Mouse (Mus musculus): ENCODE results near the gene Hist1h3a.
"Not testable (repeated sequence)": the region's sequence is repeated elsewhere in the genome, so short reads cannot be mapped to it uniquely, and the experiment has no call there.

Gene Hist1h3a

DNA sequence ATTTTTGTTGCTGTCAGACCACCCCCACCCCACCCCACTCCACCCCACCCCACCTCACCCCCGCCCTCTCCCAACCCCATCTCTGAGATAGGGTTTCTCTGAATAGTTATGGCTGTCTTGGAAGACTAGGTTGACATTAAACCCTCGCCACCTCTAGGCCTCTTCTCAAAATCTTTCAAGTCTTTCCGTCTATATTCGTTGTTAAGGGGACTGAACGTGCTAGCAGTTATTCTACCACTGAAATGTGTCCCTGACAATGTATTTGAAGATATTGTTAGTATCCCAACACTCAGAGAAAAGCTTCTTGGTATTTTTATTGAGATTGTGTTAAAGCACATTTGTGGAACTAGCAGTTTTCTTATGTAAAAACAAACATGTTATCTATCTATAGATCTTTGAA lies 21.3 kb downstream of the Hist1h3a start:
- DNase-seq, result no peak

DNA sequence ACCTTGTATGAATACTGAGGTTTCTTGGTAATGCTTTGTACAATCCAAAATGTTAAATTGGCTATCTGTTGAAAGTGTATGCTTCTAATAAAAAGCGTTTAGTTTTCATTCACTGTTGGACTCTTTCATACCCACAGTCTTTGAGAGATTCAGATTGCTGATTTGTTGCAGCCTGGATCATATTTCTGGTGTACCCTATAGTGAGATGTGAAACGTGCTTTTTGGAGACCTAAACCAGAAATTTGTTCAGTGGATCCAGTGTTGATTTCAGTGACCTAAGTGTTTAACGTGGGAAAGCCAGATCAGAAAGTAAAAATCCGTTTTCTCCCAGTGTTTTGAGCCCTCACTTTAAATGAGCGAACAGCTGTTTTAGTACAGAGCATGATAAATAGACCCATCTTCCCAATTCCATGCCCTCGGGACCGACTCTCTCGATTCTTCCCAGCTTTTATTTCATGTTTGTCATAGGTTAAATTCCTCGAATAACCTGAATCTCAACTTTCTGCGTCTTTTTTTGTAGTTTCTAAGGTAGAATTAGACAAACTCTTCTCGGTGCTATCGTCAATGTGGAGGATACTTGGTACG lies 21.8 kb downstream of the Hist1h3a start:
- DNase-seq, result no peak

GRCm38 (mm10) chr13:23739922-23740252 lies 22.3 kb downstream of the Hist1h3a start:
- DNase-seq, result no peak

GRCm38 (mm10) chr13:23739069-23739921 lies 22.9 kb downstream of the Hist1h3a start:
- peak; percentile 89 for DNase-seq

- DNase-seq, result peak; percentile 90
Measured at GRCm38 (mm10) chr13:23738677-23739068, 23.5 kb downstream of the Hist1h3a start, which contains the start of gene Hist1h1c. Gene Hist1h1c (plus strand): TSS chr13:23738808.

GRCm38 (mm10) chr13:23738041-23738440 lies 24.1 kb downstream of the Hist1h3a start:
- DNase-seq, result no peak

GRCm38 (mm10) chr13:23737091-23737490 lies 25.1 kb downstream of the Hist1h3a start:
- DNase-seq, result no peak

GRCm38 (mm10) chr13:23732156-23732804 lies 29.9 kb downstream of the Hist1h3a start:
- no peak for DNase-seq

DNA sequence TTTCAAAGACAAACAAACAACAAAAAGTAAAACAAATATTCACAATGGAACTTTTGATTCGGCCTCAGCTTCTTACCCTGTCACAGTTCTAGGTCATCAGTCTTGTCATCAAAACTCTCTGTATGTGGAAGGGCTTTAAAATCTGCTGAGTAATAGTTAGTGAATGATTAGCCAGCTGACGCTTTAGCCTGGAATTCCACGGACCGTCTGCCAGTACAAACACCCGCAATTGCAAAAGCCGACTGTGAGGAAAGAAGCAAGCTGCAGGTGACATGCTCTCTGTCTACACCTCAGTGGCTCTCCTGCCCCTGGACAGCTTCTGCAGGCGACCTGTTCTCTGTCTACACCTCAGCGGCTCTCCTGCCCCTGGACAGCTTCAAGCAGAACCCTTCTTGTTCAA lies 31.7 kb downstream of the Hist1h3a start:
- DNase-seq, result no peak

DNA sequence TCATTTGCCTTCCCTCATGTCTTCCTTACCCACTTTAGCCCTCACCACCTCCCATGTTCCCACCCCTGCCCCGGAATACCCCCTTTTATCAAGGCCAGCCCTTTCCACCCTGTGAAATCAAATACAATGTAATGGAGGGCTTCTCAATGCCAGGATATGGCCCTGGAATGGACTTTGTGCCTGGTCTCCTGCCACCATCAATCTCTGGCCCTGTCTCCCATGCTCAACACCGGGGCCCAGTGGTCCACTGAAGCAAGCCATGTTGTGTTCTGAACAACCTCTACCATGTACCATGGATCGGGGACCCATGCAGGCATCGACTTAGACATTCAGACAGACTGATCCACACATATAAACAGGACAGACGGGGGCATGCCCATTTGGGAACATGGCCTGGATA lies 32.5 kb downstream of the Hist1h3a start:
- DNase-seq, result no peak

DNA sequence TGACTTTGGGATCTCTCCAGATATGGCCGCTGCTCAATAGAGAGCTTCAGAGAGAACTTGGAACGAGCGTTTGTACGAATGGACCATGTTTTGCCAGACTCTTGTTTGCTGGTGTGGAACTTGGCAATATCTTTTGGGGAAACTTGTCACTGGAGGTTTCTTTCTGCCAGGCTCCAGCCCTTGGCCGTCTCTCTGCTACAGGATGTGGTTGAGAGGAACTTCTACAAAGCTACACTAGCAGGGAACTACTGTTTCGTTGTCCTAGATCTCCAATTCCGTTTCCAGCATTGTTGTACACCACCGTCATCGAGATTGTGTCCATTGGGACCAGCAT lies 33.0 kb downstream of the Hist1h3a start:
- DNase-seq, result no peak

DNA sequence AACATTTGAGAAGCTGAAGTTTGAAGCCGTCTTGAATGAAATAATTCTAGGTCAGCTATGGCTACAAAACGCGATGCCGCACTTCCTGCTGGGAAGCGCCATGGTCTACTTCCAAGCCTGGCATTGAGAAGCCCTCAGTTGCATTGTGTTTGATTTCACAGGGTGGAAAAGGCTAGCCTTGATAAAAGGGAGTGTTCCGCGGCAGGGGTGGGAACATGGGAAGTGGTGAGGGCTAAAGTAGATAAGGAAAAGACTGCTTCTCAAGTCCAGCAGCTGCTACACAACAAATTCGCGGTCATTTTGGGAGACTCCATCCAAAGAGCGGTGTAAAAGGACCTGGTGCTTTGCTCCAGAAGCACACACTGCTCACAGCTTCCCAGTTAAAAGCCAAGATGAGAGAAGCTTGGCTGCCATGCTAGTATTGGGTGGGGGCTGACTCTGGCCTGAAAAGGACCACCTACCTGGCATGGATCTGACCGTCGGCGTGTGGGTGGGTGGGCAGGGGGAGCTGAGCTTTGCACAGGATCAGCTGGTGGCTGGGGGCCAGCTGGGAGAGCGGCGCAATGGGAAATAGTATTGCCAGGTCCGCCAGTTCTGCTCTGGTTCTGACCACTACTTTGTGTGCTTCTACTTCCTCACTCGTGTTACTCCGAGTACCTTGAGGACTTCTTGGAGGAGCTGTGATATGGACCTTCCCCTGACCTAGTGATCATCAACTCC lies 33.6 kb downstream of the Hist1h3a start:
- no peak for DNase-seq

DNA sequence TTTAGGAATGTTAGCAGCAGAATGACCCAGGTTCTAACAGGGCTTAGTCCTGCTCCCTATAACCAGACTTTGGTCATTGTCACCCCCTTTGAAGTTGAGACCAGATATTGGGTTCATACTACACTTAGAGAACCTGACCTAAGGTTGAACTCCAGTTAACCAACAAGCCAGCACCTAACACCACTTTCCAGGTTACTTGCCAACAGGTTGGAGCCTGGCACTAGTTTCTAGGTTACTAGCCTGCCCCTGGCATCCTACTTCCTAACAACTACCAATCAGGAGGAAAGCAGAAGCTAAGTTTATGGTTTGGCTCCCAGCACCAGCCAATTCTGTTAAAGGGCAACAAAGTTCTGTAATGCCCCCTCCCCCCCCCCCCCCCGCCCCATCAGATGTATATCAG lies 37.0 kb downstream of the Hist1h3a start:
- DNase-seq, result no peak

GRCm38 (mm10) chr13:23724239-23724638 lies 37.9 kb downstream of the Hist1h3a start:
- DNase-seq, result no peak

- DNase-seq, result not testable (repeated sequence)
Measured at GRCm38 (mm10) chr13:23717593-23718245, 44.5 kb downstream of the Hist1h3a start.

DNA sequence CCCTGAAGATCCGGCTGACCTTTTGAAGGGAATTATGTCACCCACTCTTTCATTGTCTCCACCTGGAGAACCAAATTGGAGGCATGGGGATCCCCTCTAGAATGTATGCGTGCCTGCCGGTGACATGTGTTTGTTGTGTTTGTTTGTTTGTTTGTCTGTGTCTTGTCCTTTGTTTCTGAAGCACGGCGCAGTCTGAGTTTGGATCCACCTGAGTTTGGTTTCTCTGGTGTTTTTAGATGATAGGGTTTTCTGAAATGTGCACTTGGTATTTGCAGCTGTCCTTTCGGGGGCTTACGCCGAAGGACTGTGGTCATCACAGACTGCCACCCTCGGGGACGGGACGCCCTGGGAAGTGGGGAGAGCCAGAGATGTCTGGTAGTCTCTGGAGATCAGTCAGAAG lies 45.0 kb downstream of the Hist1h3a start:
- DNase-seq, result no peak

- DNase-seq, result no peak
Measured at GRCm38 (mm10) chr13:23716261-23717042, 45.7 kb downstream of the Hist1h3a start.
